Mouse (Mus musculus): ENCODE results near the gene Ormdl3.
"Not testable (repeated sequence)": the region's sequence is repeated elsewhere in the genome, so short reads cannot be mapped to it uniquely, and the experiment has no call there.

Ormdl3 gene

GRCm38 (mm10) chr11:98586892-98587563 lies at the start of gene Ormdl3:
TSS of gene Ormdl3 (minus strand) at chr11:98587368.
- peak; percentile 99 for DNase-seq (ENCODE audit: low read depth, low spot score)

DNA sequence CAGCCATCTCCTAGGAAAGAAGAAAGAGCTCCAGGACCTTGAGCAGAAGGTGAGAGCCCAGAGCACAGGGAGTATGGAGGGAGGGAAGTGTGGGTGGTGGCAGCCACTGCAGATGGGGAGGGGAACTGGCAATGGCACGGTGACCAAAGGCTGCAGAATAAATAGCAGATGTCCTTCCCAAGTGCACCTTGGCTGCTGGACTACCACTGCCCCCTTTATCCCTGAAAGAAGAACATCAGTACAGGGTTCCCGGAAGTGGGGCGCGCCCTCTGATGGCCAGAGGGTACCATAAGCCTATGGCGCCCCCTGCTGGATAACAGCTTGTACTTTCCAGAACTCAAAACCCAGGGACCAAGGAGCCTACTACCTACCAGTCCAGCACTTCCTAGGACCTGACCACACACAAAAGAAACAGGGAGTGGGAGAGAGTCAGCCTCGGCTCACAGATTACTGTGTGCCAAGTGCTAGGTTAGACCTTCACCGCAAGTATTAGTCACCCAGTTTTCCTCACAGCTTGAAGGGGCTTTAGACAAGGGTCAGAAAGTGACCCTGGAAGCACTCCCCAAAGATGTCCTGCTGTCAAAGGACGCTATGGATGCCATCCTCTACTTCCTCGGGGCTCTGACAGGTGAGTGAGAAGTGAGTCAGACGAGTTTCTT lies 48.3 kb upstream of the Ormdl3 start:
- not testable (repeated sequence) for DNase-seq (ENCODE audit: low read depth, low spot score)

GRCm38 (mm10) chr11:98630646-98631045 lies 43.5 kb upstream of the Ormdl3 start:
- no peak for DNase-seq (ENCODE audit: low read depth, low spot score)

DNA sequence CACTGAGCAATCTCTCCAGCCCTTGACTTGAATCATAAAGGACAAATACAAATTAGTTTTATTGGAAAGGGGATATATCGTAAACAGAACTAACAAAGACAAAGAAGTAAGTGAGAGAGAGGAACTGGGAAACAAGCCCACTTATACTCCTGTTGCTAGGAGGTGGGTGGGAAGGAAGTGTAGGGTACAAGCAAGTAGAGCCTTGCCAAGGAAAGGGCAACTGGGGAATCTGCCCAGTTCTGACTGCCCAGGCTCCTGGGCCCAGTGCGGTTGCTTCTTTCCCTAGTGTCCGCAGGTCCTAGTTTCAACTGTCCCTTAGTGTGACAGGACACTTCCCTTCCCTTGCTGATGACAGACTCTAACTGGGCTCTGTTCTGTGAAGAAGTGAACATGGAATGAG lies 41.5 kb upstream of the Ormdl3 start:
- no peak for DNase-seq (ENCODE audit: low read depth, low spot score)

DNA sequence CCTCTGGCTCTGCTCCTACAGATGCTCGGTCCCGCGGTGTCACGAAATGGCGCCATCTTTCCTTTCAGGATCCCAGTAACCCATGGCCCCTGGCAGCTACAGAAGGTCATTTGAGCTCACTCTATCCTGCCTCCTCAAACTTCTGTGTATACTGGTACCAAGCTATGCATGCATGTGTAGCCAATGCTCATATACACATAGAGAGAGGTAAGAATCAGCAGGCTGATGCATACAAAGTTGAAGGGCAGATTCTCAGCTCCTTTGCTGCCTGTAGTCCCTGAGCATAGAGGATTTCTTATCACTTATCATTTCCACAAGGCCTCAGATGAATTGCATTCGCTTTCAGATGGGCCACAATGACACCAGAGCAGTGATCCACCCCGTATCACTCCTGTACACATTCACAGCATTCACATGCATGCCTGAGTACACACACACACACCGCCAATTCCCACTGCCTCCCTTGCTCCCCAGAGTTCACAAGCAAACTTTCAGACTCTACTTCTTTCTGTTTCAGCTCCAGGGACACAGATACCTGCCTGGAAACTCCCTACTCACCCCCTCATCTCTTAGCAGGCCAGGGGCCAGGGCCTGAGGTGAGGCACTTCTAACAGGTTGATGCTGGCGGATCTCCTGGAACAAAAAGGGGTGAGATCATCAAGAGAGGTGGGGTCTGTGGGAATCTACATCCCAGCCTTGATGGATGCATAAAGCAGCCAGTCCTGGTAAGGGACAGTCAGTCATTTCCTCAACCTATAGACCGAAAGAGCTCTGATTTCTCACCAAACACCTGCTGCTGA lies 38.6 kb upstream of the Ormdl3 start, which contains the start of the genes Gm12355 and Gsdma3:
Gene Gm12355 (minus strand): TSS at position 51 of the 800 bp plus-strand sequence.
Gene Gsdma3 (plus strand): TSS at position 750 of the 800 bp plus-strand sequence.
- no peak for DNase-seq (ENCODE audit: low read depth, low spot score)

GRCm38 (mm10) chr11:98624381-98624780 lies 37.2 kb upstream of the Ormdl3 start:
- not testable (repeated sequence) for DNase-seq (ENCODE audit: low read depth, low spot score)

GRCm38 (mm10) chr11:98623981-98624380 lies 36.8 kb upstream of the Ormdl3 start:
- not testable (repeated sequence) for DNase-seq (ENCODE audit: low read depth, low spot score)

GRCm38 (mm10) chr11:98620791-98621190 lies 33.6 kb upstream of the Ormdl3 start:
- no peak for DNase-seq (ENCODE audit: low read depth, low spot score)

- no peak for DNase-seq (ENCODE audit: low read depth, low spot score)
Observed at GRCm38 (mm10) chr11:98606763-98607162, 19.6 kb upstream of the Ormdl3 start.

DNA sequence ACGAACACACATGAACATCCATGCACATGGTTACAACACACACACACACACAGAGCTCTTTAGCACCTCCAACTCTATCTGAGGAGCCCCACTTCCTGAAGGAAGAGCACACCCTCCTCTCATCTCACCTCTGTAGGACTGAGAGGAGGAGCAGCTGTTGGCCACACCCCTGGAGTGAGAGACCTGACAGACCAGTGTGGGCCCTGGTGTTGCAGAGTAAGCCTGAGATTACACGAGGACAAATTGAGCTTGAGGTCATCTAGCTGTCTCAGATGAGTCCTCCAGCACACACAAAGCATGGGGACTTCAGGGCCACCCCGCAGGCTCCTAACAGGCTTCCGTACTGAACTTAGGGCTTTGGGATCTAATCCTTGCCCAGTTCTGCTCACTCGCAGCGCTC lies 17.7 kb upstream of the Ormdl3 start:
- DNase-seq (ENCODE audit: low read depth, low spot score): not testable (repeated sequence)

GRCm38 (mm10) chr11:98603953-98604352 lies 16.8 kb upstream of the Ormdl3 start:
- DNase-seq (ENCODE audit: low read depth, low spot score): no peak

- no peak for DNase-seq (ENCODE audit: low read depth, low spot score)
Observed at GRCm38 (mm10) chr11:98602090-98602690, 15.0 kb upstream of the Ormdl3 start.

DNA sequence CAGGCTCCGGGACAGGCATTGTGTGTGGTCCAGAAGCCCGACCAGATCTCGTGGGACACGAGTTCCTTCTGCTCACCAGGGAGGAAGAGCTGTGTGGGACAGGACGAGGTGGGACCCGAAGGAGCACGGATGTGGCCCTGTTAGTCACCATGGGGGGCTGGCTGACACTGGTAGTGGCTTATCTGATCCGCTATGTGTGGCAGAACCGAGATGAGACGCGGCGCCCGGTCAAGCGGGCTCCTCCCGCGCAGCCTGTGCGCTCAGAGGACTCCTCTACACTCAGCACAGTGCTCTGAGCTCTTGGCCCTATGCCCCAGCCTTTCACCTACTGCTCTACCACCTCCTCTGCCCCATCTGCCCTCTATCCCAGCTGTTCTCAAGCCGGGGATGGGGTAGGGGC lies 12.1 kb upstream of the Ormdl3 start:
- DNase-seq (ENCODE audit: low read depth, low spot score): no peak

GRCm38 (mm10) chr11:98598851-98599290 lies 11.7 kb upstream of the Ormdl3 start:
- DNase-seq (ENCODE audit: low read depth, low spot score): no peak

- DNase-seq (ENCODE audit: low read depth, low spot score): no peak
Observed at GRCm38 (mm10) chr11:98597991-98598390, 10.8 kb upstream of the Ormdl3 start, which contains the start of gene Lrrc3c. TSS of gene Lrrc3c (plus strand) at chr11:98598291.

GRCm38 (mm10) chr11:98597363-98597762 lies 10.2 kb upstream of the Ormdl3 start:
- DNase-seq (ENCODE audit: low read depth, low spot score): no peak

GRCm38 (mm10) chr11:98595955-98596354 lies 8.8 kb upstream of the Ormdl3 start:
- no peak for DNase-seq (ENCODE audit: low read depth, low spot score)

DNA sequence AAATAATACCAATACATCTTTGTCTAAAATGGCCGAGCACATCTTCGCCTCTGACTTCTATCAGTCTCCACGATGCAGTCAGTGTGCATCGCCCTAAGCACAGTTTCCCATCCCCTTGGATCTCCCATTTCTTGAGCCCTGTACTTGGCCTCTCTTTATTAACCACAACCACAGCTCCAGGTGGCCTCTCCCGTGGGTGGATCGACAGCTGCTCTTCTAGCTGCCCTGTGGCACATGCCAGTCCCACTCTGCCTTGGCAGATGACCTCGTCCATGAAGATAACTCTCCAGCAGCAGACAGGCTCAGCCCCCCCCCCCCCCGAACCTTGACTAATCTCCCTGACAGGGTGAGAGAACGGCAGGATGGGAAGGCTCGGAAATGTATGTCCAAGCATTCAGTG lies 8.3 kb upstream of the Ormdl3 start:
- no peak for DNase-seq (ENCODE audit: low read depth, low spot score)

GRCm38 (mm10) chr11:98595021-98595420 lies 7.9 kb upstream of the Ormdl3 start:
- no peak for DNase-seq (ENCODE audit: low read depth, low spot score)

- DNase-seq (ENCODE audit: low read depth, low spot score): no peak
Observed at GRCm38 (mm10) chr11:98590548-98591445, 3.6 kb upstream of the Ormdl3 start.

DNA sequence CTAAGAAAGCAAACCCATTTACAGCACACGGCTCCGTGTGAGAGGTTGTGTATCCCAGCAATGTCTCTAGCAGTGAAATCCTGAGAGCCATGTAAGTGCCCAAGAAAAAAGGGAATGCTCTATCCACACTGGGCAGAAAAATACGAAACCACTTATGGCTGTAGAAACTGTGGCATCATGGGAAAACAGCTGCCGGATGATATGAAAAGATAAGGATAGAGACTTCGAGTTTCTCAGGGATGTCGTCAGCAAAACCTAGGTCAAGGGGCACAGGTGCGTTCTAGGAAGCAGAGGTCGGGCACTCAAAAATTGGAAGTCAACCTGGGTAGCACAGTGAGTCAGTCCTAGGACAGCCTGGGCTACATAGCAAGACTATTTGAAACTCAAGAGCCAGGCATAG lies 2.1 kb upstream of the Ormdl3 start:
- no peak for DNase-seq (ENCODE audit: low read depth, low spot score)

Measured in embryo, embryonic 11.5 days (tissue).